Mouse (Mus musculus) ES-E14 (cell line): Measurements from ENCODE around the gene Gpr152. TPM values are rescaled to one million over a fixed set of nuclear protein-coding genes. Genes with fewer than 3 reads are reported as not detected.

Experiments
- DNase-seq: peaks from one replicate; pipeline ENCODE4 v3.0.0-alpha.2; 2013; ENCODE audit warnings: low read depth, low spot score
- H3K27ac ChIP-seq: 2 replicates; pipeline ENCODE4 v1.5.1; 2012; ENCODE audit warnings: low read depth, mild to moderate bottlenecking, low read length, moderate library complexity, mixed read lengths; ENCODE audit not compliant: poor library complexity, insufficient read depth, severe bottlenecking
- H3K36me3 ChIP-seq: 2 replicates; pipeline ENCODE4 v1.6.1; 2012; ENCODE audit warnings: mild to moderate bottlenecking, low read length, moderate library complexity, mixed read lengths; ENCODE audit not compliant: control insufficient read depth, poor library complexity, insufficient read depth, severe bottlenecking
- H3K4me1 ChIP-seq, 2 experiments: fragments of 150-350 bp in 1 of 2; sonication (generic) in 1 of 2; 2 replicates each; pipeline ENCODE4 v1.6.1; 2012; ENCODE audit warnings: low read length in 2 of 2, mild to moderate bottlenecking in 1 of 2, mixed read lengths in 1 of 2; ENCODE audit not compliant: control insufficient read depth in 2 of 2, insufficient read depth in 2 of 2, poor library complexity in 1 of 2
- H3K4me3 ChIP-seq, 2 experiments: fragments of 150-350 bp in 1 of 2; sonication (generic) in 1 of 2; 2 replicates each; pipeline ENCODE4 v1.5.1; 2012; ENCODE audit warnings: low read length in 2 of 2, low read depth in 1 of 2, mild to moderate bottlenecking in 1 of 2, mixed read lengths in 1 of 2; ENCODE audit not compliant: insufficient read depth in 1 of 2, poor library complexity in 1 of 2, severe bottlenecking in 1 of 2
- H3K9ac ChIP-seq: 2 replicates; pipeline ENCODE4 v1.6.1; 2012; ENCODE audit warnings: low read depth, mild to moderate bottlenecking, low read length, mixed read lengths; ENCODE audit not compliant: poor library complexity, insufficient read depth, severe bottlenecking
- H3K9me3 ChIP-seq: fragments of 150-350 bp; sonication (generic); 2 replicates; pipeline ENCODE4 v1.6.1; 2012; ENCODE audit warnings: low read depth, mild to moderate bottlenecking, low read length; ENCODE audit not compliant: control insufficient read depth, insufficient read depth
- CHD2 ChIP-seq: IDR thresholded peaks from 2 replicates; pipeline ENCODE4 v1.6.1; 2014; ENCODE audit warnings: mild to moderate bottlenecking, low read depth, low read length, inconsistent platforms
- HCFC1 ChIP-seq: IDR thresholded peaks from 2 replicates; pipeline ENCODE4 v1.6.1; 2012; ENCODE audit warnings: low read length, inconsistent platforms, borderline replicate concordance; ENCODE audit not compliant: insufficient read depth
- MAFK ChIP-seq: IDR thresholded peaks from 2 replicates; pipeline ENCODE4 v1.6.1; 2014; ENCODE audit warnings: mild to moderate bottlenecking, low read depth, low read length, inconsistent platforms; ENCODE audit not compliant: insufficient read depth
- ZC3H11A ChIP-seq: IDR thresholded peaks from 2 replicates; pipeline ENCODE4 v1.6.1; 2012; ENCODE audit warnings: low read depth, mild to moderate bottlenecking, inconsistent platforms, low read length, borderline replicate concordance
- ZNF384 ChIP-seq: IDR thresholded peaks from 2 replicates; pipeline ENCODE4 v1.6.1; 2012; ENCODE audit warnings: low read depth, low read length, inconsistent platforms
- in situ Hi-C, 2 experiments: fragments of 600-800 bp; cut with MboI; formaldehyde crosslinking; loops; one replicate each; pipeline ENCODE4 v1.15.1; 2025; ENCODE audit warnings: low sequenced_read_pairs in 2 of 2, inconsistent platforms in 1 of 2; ENCODE audit not compliant: unreplicated experiment in 2 of 2
- total RNA-seq: library from RNA; depleted of rRNA; stranded (reverse); fragments of 300-350 nt; gene quantifications from 2 replicates; pipeline ENCODE4 v1.2.3, GENCODE M21; 2012

Gene Gpr152
- total RNA-seq, 1 experiment, result 0.13 TPM

DNA sequence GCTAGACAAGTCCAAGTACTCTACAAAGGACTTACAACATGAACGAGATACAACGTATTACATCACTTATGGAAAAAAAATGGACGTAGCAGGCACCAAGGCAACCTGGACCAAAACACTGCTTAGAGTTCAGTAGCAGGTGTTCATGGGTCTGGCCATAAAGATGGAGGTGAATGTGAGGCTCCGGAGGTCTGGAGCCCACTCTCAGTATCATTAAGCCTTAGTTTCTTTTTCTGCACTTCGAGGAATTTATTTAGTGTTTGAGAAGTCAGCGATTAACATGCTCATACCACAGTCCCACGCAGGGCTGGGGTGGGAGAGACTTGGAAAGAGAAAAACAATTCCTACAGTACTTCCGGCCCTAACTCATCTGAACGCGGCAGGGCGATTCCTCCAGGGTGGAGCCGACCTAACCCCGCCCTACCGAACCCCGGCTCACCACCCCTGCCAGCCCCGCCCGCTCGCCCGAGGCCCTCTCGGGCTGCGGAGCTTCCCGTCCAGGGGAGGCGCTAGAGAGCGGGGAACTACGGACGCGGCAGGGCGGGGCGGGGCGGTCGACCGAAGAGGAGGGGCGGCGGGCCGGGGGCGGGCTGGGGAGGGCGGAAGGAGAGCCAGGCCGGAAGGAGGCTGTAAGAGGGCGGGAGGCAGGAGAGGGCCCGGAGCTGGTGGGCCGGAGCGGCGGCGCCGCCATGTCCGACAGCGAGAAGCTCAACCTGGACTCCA lies 52.1 kb downstream of the Gpr152 start, which contains the start of gene Ppp1ca:
TSS of gene Ppp1ca (plus strand) at position 538 of the 723 bp plus-strand sequence.
- peaks cover 2 to 17% of the 10 kb centered on the region in 2 experiments; a peak in 3 of 4 replicates for H3K4me1 ChIP-seq
- in situ Hi-C loops, result no loop called here

DNA sequence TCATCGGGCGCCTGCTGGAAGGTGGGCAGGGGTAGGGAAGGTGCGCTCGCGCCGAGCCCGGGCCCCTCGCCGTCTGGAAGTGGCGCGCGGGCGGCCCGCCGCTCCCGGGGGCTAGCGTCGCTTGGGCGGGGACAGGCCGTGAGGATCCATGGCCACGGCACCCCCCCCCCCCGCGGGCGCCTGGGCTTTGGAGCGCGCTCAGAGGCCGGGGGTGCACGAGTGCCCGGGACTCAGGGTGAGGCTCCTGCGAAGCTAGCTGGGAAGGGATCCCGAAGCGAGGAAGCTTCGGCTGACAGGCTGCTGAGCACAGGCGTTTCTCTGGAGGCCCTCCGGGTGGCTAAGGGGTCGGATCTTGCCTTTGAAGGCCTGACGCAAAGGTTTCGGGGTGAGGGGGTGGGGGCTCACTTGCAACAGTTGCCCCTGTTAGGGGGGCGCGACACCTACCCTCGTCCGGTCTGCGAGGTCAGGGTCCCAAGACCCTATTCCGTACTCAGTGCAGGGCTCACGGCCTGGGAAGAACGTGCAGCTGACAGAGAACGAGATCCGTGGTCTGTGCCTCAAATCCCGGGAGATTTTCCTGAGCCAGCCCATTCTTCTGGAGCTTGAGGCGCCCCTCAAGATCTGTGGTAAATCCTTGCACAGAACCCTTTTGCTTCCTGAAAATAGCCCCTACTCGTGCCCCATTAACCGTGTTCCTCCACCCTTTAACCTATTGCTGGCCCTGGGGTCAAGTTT lies 52.8 kb downstream of the Gpr152 start:
- peak overlapping the region; percentile 93 to 97 for H3K4me3 ChIP-seq
- H3K36me3 ChIP-seq, result peaks cover 43% of the 10 kb centered on the region
- TF ChIP-seq MAFK, result no peak
- TF ChIP-seq CHD2, result peak; percentile 51; the same call in 1 of the 2 replicates
- no peak for TF ChIP-seq ZC3H11A
- TF ChIP-seq HCFC1, result no peak
- TF ChIP-seq ZNF384, result no peak
- H3K9me3 ChIP-seq, result no peaks in the 10 kb centered on the region
- no peak for DNase-seq
- H3K9ac ChIP-seq, result peak overlapping the region; percentile 97
- in situ Hi-C loops, result no loop called here
- H3K27ac ChIP-seq, result peak overlapping the region; percentile 83
- peaks cover 2 to 18% of the 10 kb centered on the region in 2 experiments; a peak in 3 of 4 replicates for H3K4me1 ChIP-seq

More for the DNA sequence above, 52.1 kb downstream of the Gpr152 start, which contains the start of gene Ppp1ca:
- peak within 1 kb of the TSS; percentile 83 for H3K27ac ChIP-seq
- peaks cover 36% of the 10 kb centered on the region for H3K36me3 ChIP-seq
- TF ChIP-seq ZNF384 (no peak), MAFK (no peak), CHD2 (no peak), ZC3H11A (no peak), HCFC1 (no peak)
- H3K4me3 ChIP-seq, result peak within 1 kb of the TSS; percentile 93 to 97
- peak within 1 kb of the TSS; percentile 97 for H3K9ac ChIP-seq
- H3K9me3 ChIP-seq, result no peaks in the 10 kb centered on the region
- peak; percentile 94 for DNase-seq

DNA sequence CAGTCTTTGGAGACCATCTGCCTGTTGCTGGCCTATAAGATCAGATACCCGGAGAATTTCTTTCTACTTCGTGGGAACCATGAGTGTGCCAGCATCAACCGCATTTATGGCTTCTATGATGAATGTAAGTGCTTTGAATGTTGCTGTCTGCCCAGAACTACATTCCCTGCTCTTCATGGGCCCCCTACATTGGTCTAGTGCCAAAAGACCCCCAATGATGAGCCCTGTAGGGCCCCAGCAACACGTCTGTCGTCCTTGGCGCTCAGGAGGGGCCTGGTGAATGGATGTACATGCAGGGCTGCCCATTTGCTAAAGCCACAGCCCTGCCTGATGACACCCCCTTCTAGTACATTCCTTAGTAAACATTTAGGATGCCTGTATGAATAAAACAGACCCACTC lies 53.5 kb downstream of the Gpr152 start:
- TF ChIP-seq HCFC1 (no peak), ZNF384 (no peak), MAFK (no peak), ZC3H11A (no peak), CHD2 (no peak)
- Histone ChIP-seq H3K4me3 (peak overlapping the region; percentile 93 to 97), H3K4me1 (peaks cover 2 to 18% of the 10 kb centered on the region in 2 experiments; a peak in 3 of 4 replicates), H3K36me3 (peaks cover 48% of the 10 kb centered on the region), H3K9ac (peak overlapping the region; percentile 97), H3K27ac (no peak overlapping the region), H3K9me3 (no peaks in the 10 kb centered on the region)
- no peak for DNase-seq
- in situ Hi-C loops, result no loop called here

DNA sequence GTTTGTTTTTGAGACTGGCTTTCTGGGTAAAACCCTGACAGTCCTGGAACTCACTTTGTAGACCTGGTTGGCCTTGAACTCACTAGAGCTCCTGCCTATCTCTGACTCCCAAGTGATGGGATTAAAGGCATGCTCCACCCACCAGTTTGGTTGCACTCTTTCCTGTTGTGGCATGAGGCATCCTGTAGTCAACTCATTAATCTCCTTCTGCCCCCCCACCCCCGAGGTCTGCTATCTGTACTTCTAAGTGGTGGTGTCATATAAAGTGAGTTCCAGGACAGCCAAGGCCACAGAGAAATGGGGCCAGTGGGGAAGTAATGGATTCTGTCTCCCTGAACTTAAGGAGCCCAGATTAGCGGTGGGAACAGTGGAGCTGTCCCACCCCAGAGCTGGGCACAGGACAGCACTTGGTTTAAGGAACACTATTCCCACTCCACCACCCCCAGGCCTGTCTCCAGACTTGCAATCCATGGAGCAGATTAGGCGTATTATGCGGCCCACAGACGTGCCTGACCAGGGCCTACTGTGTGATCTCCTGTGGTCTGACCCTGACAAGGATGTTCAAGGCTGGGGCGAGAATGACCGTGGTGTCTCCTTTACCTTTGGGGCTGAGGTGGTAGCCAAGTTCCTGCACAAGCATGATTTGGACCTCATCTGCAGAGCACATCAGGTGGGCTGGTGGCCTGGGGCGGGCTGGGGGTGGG lies 54.6 kb downstream of the Gpr152 start:
- H3K4me1 ChIP-seq, result peaks cover 2 to 18% of the 10 kb centered on the region in 2 experiments; a peak in 3 of 4 replicates
- in situ Hi-C loops, result no loop called here
- no peak overlapping the region for H3K27ac ChIP-seq
- peaks cover 51% of the 10 kb centered on the region for H3K36me3 ChIP-seq
- no peak for DNase-seq
- no peaks in the 10 kb centered on the region for H3K9me3 ChIP-seq
- TF ChIP-seq ZC3H11A (no peak), ZNF384 (no peak), MAFK (no peak), CHD2 (no peak), HCFC1 (no peak)
- H3K9ac ChIP-seq, result no peak overlapping the region
- no peak overlapping the region for H3K4me3 ChIP-seq
